Mouse (Mus musculus): Measurements from ENCODE around the gene Klf7. TPM values are rescaled to one million over a fixed set of nuclear protein-coding genes. Genes with fewer than 3 reads are reported as not detected.
"Not testable (repeated sequence)": the region's sequence is repeated elsewhere in the genome, so short reads cannot be mapped to it uniquely, and the experiment has no call there.

Gene Klf7
- 10 to 100 TPM; 23.3 to 29.2 TPM for total RNA-seq (2021)
- long read RNA-seq, experiment 1, full-length matches to known transcripts, result 2 of 6 reads
- long read RNA-seq, experiment 1, partial matches to known transcripts, result 0 of 6 reads
- long read RNA-seq, experiment 1, other reads (novel, unspliced or antisense), result 4 of 6 reads
- long read RNA-seq, experiment 2, full-length matches to known transcripts, result 11 of 24 reads
- long read RNA-seq, experiment 2, partial matches to known transcripts, result 7 of 24 reads
- long read RNA-seq, experiment 2, other reads (novel, unspliced or antisense), result 6 of 24 reads

DNA sequence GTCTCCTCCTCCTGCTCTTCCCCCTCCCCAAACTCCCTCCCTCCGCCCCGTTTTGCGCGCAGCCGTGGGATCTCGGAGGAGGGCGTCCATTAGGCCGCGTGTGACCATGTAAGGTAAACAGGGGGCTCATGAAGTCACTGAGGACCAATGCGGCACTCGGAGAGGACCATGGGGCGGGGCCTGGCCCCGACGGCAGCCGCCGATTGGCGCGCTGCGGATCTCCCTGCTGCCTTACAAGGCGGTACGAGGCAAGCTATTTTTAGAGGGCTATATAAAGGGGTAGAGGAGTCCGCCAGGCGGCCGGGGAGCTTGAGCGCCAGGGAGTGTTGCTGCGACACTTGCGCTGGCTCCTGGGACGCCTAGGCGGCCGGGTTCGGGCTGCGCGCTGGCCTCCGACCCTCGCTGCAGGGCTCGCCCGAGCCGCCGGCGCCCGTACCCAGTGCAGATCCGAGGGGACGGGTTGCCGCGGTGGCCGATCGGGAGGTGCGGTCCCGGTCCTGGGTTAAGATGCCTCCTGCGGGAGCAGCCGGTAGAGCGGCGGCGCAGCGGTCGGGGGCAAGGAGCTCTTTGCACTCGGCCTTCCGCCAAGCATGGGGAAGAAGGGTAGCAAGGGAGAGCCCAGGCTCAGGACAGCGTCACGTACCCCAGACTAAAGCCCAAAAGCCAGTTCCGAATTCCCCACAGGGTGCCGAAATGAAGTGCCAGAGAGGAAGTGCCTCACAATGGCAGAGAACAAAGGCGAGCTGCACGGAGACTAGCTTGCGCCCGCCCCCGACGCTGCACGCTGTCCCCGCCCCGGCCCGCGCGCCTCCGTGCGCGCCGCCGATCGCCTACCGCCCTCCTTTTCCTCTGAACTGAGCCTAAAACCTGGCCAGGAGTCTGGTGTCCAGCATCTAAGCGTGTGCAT is at the start of gene Klf7:
Klf7 (minus strand) TSS at position 724 of the 907 bp plus-strand sequence.
- peak; percentile 72 to 94 for DNase-seq (ENCODE audit: low spot score in 2 of 2)

DNA sequence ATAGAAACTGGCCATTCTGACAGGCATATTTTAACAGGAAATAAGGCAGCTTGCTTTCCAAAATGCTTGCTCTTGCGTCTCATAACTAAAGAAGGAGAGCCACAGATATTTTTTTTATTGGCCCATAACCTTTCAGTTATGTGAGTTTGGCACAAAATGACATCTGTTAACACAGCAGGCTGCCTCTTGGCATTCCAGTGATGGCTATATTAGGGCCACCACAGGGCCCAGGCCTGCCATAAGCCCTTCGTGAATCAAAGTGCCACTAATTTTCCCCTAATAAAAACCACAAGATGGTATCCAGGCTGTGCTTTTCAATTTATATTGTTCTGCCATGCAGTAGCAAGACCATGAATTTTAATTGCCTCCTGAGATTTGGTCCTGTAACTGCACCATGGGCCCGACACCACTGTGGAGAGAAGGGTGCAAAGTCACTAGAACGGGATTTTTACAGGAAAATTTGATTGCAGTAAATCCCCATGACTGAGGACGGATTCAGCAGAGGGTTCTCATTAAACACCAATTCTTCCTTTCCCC is 42.5 kb upstream of the Klf7 start:
- no peak for DNase-seq (ENCODE audit: low spot score in 2 of 2)

DNA sequence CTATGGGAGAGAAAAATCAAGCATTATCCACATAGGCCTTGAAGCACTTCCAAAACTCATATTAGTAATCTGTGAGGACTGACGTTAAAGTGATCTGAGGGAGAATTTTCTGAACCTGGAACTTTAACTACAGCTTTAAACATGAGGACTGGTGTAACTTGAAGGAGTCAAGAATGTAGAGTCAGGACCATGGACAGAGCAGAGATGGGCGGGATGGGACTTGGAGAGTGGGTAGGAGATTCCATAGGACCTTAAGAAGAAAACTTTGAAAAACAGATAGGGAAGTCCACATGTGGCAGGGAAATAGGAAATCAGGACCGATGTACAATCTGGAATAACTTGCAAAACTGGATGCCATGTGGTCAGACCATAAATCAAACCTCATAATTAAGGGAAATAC is 36.7 kb upstream of the Klf7 start:
- DNase-seq (ENCODE audit: low spot score in 2 of 2), result no peak

DNA sequence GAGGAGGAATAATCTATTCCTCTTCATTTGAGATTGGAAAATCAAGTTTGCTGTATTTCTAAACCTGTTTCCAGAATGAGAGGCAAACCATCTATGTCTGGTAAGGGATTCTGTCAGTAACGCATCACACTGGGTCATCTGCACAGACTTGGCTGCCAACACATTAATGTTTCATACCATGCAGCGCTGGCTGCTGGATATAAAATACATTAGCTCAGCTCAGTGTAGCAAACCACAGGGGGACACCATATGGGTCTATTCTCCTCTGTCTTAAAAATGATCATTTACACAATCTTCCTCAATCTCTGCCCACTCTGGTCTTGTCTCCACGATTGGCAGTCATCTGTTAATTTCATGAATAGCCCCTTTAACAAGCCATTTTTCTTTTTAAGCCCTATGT is 27.1 kb upstream of the Klf7 start:
- no peak for DNase-seq (ENCODE audit: low spot score in 2 of 2)

DNA sequence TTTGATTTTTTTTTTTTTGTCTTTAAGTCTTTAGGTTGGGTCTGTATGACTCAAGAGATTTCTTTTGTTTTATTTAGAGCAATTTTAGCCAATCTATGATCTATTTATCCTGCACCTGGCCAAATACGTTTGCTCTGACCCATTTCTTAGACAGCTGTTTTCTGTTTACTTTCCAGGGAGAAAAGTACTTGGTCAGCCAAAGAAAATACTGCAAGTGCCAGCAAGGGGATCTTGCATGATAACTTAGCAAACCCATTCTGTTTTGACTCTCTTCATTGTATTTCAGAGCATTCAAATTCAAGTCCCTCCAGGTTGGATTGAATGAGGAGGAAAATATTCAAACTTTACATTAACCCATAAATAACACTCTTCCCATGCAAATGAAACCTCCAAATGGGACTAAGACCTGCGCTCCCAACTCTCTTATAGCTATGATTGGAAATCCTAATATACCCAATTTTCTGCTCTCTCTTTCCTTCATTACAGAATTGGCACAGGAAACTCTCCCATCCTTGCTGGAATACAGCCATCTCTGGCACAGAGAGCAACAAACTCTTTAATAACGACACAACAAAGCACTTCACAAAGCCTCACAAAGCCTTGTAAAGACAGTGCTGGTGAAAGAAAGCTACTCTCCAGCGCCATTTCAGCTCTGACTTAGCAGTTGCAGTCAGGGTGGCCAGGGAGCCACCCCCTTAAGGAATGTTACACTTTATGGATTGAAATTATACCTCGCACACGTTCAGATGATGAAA is 20.8 kb upstream of the Klf7 start:
- no peak for DNase-seq (ENCODE audit: low spot score in 2 of 2)

DNA sequence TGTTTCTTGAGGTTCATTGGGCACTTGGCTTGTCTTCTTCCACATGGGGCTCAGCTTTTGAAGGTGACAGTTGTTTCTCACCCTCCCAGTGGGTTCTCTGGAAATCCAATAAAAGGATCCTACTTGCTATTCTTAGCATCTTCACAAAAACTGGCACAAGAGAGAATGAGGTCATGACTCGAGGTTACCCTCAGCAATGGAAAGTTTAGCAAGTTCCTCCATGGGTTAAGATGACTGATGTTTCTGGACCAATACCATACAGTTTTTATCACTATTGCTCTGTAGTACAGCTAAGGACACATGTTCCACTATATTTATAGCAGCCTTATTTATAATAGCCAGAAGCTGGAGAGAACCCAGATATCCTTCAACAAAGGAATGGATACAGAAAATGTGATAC is 12.4 kb upstream of the Klf7 start:
- DNase-seq (ENCODE audit: low spot score in 2 of 2), result no peak

DNA sequence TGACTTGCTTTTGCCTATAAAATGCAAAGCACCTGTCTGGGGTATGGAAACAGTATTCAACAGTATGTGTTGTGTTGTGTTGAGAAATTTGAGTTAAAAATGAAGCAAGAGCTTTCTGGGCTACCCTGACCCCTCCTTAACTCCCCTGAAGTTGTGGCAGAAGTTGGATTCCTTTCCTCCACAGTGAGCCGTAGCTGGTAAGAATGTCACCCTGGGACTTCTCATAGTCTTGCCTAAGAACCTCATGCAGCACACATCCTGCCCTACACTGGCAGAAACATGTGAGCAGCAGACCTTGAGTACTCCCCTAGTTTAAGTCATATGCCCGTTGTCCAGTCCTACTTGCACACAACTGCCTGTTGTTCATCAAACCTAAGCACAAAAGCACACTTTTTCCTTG is 4.7 kb upstream of the Klf7 start:
- no peak for DNase-seq (ENCODE audit: low spot score in 2 of 2)

DNA sequence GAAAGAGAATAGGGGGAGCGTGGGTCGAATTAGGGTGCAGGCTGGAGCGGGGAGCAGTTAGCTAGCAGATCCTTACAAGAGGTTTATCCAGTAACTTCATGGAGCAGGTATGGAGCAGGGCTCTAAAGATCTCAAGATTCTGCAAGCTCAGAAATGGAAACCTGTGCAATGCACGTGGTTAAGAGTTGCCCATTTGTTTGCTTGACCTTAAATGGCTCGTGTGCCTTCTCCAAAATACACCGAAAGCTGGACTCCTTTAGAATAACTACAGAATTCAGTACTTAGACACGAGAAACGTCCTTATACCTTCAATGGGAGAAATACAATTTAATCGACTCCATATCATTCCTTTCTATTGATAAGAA is 366 bp upstream of the Klf7 start:
- no peak for DNase-seq (ENCODE audit: low spot score in 2 of 2)

DNA sequence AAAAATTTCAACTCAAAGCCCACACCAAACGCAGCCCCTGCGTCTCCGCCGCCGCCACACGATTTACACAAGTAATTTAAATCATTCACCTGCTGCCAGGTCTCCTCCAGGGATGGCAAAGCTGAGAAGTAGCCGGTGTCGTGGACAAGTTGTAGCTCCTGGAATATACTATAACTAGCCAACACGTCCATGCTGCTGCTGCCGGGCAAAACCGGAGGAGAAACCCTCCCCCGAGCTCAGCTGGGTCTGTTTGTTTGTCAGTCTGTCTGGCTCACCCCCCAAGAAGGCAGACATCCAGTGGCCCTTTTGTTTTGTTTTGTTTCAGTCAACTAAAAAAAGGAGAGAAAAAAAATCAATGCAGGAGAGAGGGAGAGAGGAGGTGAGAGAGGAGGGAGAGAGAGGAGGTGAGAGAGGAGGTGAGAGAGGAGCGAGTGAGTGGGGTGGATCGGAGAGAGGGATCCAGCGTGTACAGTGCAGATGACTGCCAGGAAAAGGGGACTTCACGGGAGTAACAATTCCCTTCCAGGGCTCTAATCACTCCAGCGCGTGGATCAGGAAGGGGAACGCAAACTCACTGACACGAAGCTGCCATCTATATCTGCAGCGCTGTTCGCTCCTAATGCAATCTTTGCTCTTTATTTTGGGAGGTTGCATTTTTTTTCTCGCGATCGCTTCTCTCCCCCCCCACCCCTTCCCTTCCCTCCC is 1.1 kb downstream of the Klf7 start:
- DNase-seq (ENCODE audit: low spot score in 2 of 2), result peak in 1 of 2 experiments; percentile 31

DNA sequence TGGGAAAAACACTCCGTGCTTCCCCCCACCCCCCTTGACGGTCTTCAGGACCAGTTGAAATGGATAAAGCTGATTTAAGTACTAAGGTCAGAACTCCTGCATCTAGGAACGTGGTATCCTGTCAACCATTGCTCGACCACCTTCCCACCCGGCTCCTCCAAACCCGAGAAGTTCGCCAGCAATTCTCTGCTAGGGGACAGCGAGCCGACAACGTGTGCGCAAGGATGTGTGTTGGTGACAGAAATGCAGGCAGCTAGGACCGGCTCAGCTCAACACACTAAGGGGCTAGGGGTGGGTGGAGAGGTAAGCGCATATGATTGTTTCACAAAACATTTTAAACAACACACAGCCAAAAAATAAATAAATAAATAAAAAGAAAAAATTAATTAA is 1.7 kb downstream of the Klf7 start:
- no peak for DNase-seq (ENCODE audit: low spot score in 2 of 2)

DNA sequence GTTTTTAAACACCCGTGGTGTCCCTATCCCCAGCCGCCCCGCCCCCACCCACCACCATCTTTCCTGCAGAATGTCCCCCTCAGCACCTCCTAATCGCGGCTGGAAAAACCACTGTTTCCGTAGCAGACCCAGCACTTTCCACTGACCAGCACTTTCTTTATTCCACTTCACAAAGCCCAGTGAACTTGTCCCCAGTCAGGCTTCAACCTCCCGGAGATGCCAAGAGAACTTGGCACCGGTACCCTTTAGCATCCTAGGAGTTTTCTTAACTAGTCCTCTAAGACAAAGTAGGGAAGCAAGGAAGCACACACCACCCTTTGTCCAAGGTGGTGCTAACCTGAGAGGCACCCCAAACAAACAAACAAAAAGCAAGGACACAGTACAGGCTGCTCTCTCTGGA is 2.2 kb downstream of the Klf7 start:
- no peak for DNase-seq (ENCODE audit: low spot score in 2 of 2)

DNA sequence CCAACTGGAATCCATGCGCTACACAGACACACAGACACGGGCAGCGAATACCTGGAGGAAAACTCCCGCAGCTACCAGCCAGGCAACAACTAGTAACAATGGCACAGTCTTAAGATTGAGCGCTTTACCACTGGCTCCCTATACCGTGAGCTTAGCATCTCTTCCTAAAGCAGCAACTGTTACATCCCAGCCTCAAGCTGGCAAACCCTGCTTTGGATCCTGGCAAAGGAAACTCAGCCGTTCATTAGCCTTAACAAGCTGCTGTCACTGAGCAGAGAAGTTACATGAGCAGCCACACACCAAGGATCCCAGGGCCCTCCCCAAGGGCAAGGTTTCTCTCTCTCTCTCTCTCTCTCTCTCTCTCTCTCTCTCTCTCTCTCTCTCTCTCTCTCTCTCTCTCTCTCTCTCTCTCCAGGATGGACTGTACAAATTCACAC is 2.7 kb downstream of the Klf7 start:
- DNase-seq (ENCODE audit: low spot score in 2 of 2), result no peak

DNA sequence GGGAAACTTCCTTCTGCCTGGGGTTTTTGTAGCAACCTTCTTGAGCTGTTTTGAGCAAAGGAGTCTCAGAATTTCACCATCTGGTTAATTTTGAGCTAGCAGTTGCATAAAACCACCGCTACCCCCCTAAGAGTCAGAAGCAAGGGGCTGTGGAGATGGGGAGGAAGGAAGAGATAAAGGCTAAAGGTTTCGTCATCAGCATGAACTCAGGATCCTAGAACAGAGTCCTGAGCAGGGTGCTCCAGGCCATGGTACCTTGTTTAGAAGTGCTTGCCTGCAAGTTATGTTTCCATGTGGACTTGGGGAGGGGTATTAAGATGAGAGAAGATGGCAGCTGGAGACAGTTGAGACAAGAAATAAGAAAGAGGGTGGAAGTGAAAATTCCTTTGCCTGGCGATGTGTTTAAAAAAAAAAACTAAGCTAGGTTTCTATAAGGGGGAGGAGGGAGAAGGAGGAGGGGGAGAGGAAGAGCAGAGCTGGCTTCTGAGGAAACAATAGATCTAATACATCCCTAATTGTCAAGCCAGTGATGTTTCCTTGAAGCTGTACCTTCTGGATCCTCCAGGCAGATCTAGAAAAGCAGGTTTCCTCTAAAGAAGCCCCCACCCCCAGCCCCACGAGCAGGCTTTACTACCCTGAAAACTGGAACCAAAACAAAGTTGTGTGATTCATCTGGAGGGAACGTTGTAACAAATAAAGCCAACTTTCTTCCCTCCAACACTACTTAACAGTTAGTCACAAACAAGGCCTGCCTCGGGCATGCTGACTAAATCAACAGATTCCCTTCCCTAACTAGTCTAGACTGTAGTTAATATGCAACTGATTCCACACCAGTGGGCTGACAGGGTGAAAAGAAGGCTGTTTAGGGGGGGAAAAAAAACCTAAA is 3.6 kb downstream of the Klf7 start:
- DNase-seq (ENCODE audit: low spot score in 2 of 2), result no peak

DNA sequence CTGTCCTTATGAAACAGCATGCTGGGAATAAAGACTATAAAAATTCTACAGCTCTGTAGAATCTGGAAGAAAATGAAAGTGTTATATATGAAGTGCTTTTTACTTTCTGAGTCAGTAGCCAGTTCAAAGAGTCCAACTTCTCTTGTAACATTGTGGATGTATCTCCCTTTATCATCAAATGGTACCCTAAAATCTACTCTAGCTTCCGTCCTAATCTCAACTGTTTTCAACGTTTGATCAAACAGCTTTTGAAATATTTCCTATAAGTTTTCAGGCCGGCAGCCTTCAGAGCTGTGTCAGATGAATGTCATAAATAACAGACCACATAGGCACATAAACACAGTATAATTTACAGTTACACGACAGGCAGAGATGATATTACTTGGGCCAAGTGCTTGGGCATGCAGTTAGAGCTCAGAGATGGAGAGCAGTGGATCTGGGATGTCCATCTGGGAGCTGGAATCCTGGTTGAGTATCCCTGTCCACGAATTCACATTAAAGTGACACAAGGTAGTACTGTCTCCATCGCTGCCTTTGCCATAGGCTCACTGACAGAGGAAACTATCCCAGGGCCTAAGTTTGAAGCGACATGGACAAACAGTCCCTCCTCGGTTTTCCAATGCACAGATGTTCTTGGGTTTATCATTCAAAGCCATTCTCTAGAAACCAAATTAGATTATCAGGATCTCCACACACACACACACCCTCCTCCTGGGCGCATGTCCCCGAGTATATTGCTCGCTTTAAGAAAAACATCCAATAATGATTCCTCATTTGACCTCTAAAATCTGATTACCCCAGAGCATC is 4.4 kb downstream of the Klf7 start:
- no peak for DNase-seq (ENCODE audit: low spot score in 2 of 2)

DNA sequence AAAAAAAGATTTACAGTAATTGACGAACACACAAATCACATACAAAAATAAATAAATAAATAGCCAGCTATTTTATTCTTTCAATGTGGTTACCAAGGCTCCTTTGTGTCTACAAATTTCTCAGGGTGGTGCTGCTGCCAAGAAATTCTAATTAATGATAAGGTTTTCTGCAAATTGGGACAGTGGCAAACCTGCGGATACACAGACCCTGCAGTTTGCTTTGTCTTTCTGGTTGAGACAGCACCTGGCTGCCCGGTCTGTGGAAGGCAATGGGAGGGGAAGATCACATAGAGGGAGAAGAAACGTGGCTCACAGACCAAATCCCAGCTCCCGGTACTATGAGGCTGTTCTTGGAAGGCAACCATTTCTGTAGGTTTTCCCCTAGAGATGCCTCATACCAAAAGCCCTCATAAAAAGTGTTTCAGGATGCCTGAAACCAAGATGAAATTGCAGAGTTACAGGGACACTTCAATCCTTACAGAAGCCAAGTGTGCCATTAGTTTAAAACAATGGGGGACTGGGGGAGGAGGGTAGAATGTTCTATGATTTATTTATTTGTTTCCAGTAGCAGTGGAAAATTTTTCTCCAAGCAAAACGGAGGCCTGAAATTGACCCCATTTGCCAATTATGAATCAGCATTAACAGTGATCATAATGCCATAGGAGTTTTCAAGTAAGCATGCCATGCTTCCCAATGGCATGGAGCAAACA is 5.2 kb downstream of the Klf7 start:
- DNase-seq (ENCODE audit: low spot score in 2 of 2), result no peak

DNA sequence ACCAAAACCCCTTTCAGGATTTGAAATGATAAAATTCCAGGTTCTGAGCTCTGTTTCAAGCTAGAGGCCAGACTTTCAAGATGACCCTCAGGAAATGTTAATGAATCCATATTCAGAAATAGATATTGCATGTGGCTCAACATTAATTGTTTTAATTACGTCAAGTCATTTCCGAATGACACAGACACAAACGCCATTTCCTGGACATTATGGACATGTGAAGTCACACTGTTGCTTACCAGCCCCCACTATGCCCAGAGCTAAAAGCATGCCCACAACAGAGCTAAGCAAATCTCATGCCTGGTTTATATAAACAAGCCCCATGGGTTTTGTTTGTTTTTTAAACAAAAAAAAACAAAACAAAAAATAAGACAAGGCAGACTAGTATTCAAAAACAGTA is 7.5 kb downstream of the Klf7 start:
- no peak for DNase-seq (ENCODE audit: low spot score in 2 of 2)

DNA sequence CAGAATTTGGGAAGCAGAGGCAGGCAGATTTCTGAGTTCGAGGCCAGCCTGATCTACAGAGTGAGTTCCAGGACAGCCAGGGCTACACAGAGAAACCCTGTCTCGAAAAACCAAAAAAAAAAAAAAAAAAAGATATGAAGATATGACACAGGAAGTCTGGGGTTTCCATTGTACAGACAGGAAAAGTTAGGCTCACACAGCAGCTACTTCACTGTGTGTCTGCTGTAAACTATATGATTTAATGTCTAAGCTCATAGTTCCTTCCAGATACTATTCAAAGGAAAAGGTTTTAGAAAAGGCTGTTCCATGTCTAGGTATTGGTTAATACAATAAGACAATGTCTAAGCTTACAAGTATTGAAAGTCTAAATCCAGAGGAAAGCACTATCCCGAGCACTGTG is 13.4 kb downstream of the Klf7 start:
- DNase-seq (ENCODE audit: low spot score in 2 of 2), result not testable (repeated sequence)

DNA sequence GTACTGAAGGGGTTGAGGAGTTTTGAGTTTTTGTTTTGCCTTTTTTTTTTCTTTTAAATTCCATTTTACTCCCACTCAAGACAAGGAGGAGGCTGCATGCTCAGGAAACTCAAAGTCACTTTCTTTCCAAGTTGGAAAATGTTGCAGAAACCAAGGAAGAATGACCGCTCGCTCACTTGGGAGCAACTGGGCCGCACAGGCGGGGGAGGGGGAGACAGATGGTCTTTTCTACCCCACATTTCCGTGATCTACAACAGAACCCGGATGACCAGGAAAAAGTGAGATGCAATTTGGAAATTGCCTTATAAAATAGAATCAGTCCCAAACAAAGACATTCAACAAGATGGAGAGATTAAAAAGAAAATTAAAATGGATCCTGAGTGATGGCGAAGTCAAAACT is 14.6 kb downstream of the Klf7 start:
- DNase-seq (ENCODE audit: low spot score in 2 of 2), result no peak

DNA sequence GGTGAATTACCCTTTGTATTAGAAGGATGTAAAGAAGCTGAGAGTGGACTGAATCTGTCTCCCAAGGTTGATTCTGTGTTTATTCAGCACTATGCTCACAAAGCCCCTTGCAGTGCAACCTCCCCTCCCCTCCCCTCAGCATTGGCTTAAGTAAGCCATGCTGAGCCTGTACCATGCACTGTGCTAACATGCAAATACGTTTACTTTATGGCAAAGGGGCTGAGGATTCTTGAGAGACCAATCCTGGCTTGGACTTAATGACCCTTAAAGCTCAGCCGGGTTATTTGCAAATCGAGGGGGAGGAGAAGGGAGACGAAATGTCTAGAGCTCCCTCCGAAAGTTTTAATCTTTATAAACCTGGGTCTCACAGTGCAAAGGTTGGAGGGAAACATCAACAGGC is 16.0 kb downstream of the Klf7 start:
- no peak for DNase-seq (ENCODE audit: low spot score in 2 of 2)

Measured in adrenal gland, postnatal 4 days (tissue).